ENCODE assay signal across 7 mouse cellular contexts in genomic region chr16:17234499-17234895, GRCm38 (mm10). TPM values are rescaled to one million over a fixed set of nuclear protein-coding genes. Genes with fewer than 3 reads are reported as not detected.
DNase-seq lines count a peak whose midpoint lies in the region; ATAC-seq and TF ChIP-seq lines count a peak whose summit lies in the region.

No protein-coding gene starts in this region.

- in situ Hi-C loops in CH12.LX (cut with MboI; ENCODE audit: low pct_ligation_motif_present, low pct_unique_long_range_greater_than_20kb, low sequenced_read_pairs), result no loop called here

- H3K9ac ChIP-seq in CH12.LX (ENCODE audit: insufficient read depth, low read depth), result peak overlapping the region; percentile 80; the same call in 1 of the 2 replicates
- H3K9ac ChIP-seq in heart, embryonic 16.5 days (ENCODE audit: low read length), result peak overlapping the region; percentile 97
- H3K9ac ChIP-seq in limb, embryonic 11.5 days (ENCODE audit: low read length), result peak overlapping the region; percentile 92

- H3K36me3 ChIP-seq in CH12.LX (replicated peaks in 1 of 2; ENCODE audit: control insufficient read depth in 1 of 2, insufficient read depth in 1 of 2, low read length in 1 of 2), result peaks cover 0 to 14% of the 10 kb centered on the region in 2 experiments
- H3K36me3 ChIP-seq in heart, embryonic 16.5 days (ENCODE audit: control insufficient read depth, insufficient read depth), result no peaks in the 10 kb centered on the region
- H3K36me3 ChIP-seq in limb, embryonic 11.5 days (ENCODE audit: control insufficient read depth, insufficient read depth, low read length), result 0 out of 2 replicates have a peak, but pooled peaks cover 2% of the 10 kb centered on the region

- H3K27ac ChIP-seq in CH12.LX (ENCODE audit: insufficient read depth, low read depth), result no peak overlapping the region
- peak overlapping the region; percentile 91 for H3K27ac ChIP-seq in heart, embryonic 16.5 days (ENCODE audit: low read length)
- peak overlapping the region; percentile 82 for H3K27ac ChIP-seq in limb, embryonic 11.5 days (replicated peaks; ENCODE audit: low read depth, low read length)

- DNase-seq in 3T3-L1 (ENCODE audit: low read depth, low spot score), result peak; percentile 84
- no peak for DNase-seq in CH12.LX (ENCODE audit: extremely low read depth)
- DNase-seq in embryo, embryonic 10.5 days (ENCODE audit: low spot score), result peak; percentile 75
- DNase-seq in limb, embryonic 11.5 days (ENCODE audit: low spot score), result peak; percentile 76
- peak; percentile 57 for DNase-seq in neural tube, embryonic 10.5 days (ENCODE audit: extremely low spot score, low spot score)
- peak; percentile 85 for DNase-seq in yolk sac, embryonic 10.5 days (ENCODE audit: low spot score)

- no peak for ATAC-seq in heart, embryonic 16.5 days (replicated peaks; ENCODE audit: extremely low read depth, insufficient read depth, low FRiP score)
- peak; percentile 1; the same call in 1 of the 2 replicates for ATAC-seq in limb, embryonic 11.5 days (ENCODE audit: insufficient number of reproducible peaks, low FRiP score, low TSS enrichment, low read depth)

- peaks cover 9% of the 10 kb centered on the region for H3K9me3 ChIP-seq in CH12.LX (replicated peaks; ENCODE audit: low read length)
- H3K9me3 ChIP-seq in heart, embryonic 16.5 days (replicated peaks; ENCODE audit: control insufficient read depth, low read length), result peaks cover 4% of the 10 kb centered on the region; the same call in 1 of the 2 replicates
- H3K9me3 ChIP-seq in limb, embryonic 11.5 days (ENCODE audit: control insufficient read depth, low read length), result no peaks in the 10 kb centered on the region; the same call in 1 of the 2 replicates

- no peak for TF ChIP-seq RAD21 in CH12.LX (IDR thresholded peaks at IDR 0.05; ENCODE audit: low read depth, low read length)

- peaks cover 11 to 27% of the 10 kb centered on the region in 2 experiments for H3K4me1 ChIP-seq in CH12.LX (ENCODE audit: control insufficient read depth in 1 of 2, insufficient read depth in 2 of 2)
- H3K4me1 ChIP-seq in heart, embryonic 16.5 days (ENCODE audit: control insufficient read depth, insufficient read depth, low read length), result peaks cover 54% of the 10 kb centered on the region
- H3K4me1 ChIP-seq in limb, embryonic 11.5 days (ENCODE audit: control insufficient read depth, insufficient read depth, low read length), result peaks cover 15% of the 10 kb centered on the region

- no peak for TF ChIP-seq CTCF in CH12.LX (conservative IDR thresholded peaks at IDR 0.05 in 1 of 2, IDR thresholded peaks at IDR 0.05 in 1 of 2; ENCODE audit: low read depth in 2 of 2, low read length in 2 of 2)

- peaks cover 7% of the 10 kb centered on the region for H3K27me3 ChIP-seq in CH12.LX (replicated peaks)
- no peaks in the 10 kb centered on the region for H3K27me3 ChIP-seq in heart, embryonic 16.5 days (ENCODE audit: control insufficient read depth, insufficient read depth, low read length)
- no peaks in the 10 kb centered on the region for H3K27me3 ChIP-seq in limb, embryonic 11.5 days (ENCODE audit: control insufficient read depth, insufficient read depth, low read length)

- dilution Hi-C loops in CH12.LX (cut with MboI; ENCODE audit: extremely low pct_ligation_motif_present, extremely low pct_unique_long_range_greater_than_20kb, low sequenced_read_pairs), result no loop called here

- H3K79me2 ChIP-seq in CH12.LX (replicated peaks; ENCODE audit: control insufficient read depth, extremely low read depth, insufficient read depth, poor library complexity, severe bottlenecking), result peaks cover 39% of the 10 kb centered on the region

- peak overlapping the region; percentile 78 to 83 (median 79) for H3K4me3 ChIP-seq in CH12.LX (replicated peaks in 1 of 3; ENCODE audit: low read depth in 2 of 3, low read length in 2 of 3, poor library complexity in 1 of 3)
- peak overlapping the region; percentile 92 for H3K4me3 ChIP-seq in heart, embryonic 16.5 days (ENCODE audit: low read length)
- peak overlapping the region; percentile 92 for H3K4me3 ChIP-seq in limb, embryonic 11.5 days (ENCODE audit: low read depth, low read length)

- TF ChIP-seq POLR2A in CH12.LX (IDR thresholded peaks at IDR 0.05; ENCODE audit: low read depth, low read length), result no peak

- WGBS in heart, embryonic 16.5 days, result 2% methylated on average over 12 of the region's 12 CpGs
- 3% methylated on average over 12 of the region's 12 CpGs for WGBS in limb, embryonic 11.5 days

- peak overlapping the region; percentile 68 for H3K4me2 ChIP-seq in CH12.LX (ENCODE audit: insufficient read depth, low read depth, poor library complexity, severe bottlenecking)
- H3K4me2 ChIP-seq in heart, embryonic 16.5 days (ENCODE audit: low read depth, low read length), result peak overlapping the region; percentile 95
- peak overlapping the region; percentile 90 for H3K4me2 ChIP-seq in limb, embryonic 11.5 days (ENCODE audit: low read depth, severe bottlenecking)

- no peak for TF ChIP-seq EP300 in CH12.LX (IDR thresholded peaks at IDR 0.05; ENCODE audit: low read length)

TF ChIP-seq in CH12.LX, 34 proteins besides CTCF, POLR2A, EP300 and RAD21:
- no peak for TF ChIP-seq ETS1 (conservative IDR thresholded peaks at IDR 0.05; ENCODE audit: low read depth, low read length)
- no peak for TF ChIP-seq JUN (IDR thresholded peaks at IDR 0.05; ENCODE audit: insufficient read depth, low read depth, low read length)
- no peak for TF ChIP-seq MYC (IDR thresholded peaks at IDR 0.05; ENCODE audit: low read depth, low read length)
- no peak for TF ChIP-seq HCFC1 (IDR thresholded peaks at IDR 0.05; ENCODE audit: low read depth, low read length)
- no peak for TF ChIP-seq CHD1 (IDR thresholded peaks at IDR 0.05; ENCODE audit: low read depth, low read length)
- no peak for TF ChIP-seq TBP (conservative IDR thresholded peaks at IDR 0.05; ENCODE audit: low read depth, low read length)
- TF ChIP-seq BHLHE40 (IDR thresholded peaks at IDR 0.05; ENCODE audit: low read depth, low read length), result peak; percentile 34; the same call in 1 of the 2 replicates
- TF ChIP-seq CHD2 (IDR thresholded peaks at IDR 0.05; ENCODE audit: low read length), result peak; percentile 64
- no peak for TF ChIP-seq POLR2AphosphoS2 (IDR thresholded peaks at IDR 0.05; ENCODE audit: low read depth, low read length)
- no peak; the same call in 1 of the 2 replicates for TF ChIP-seq SIN3A (IDR thresholded peaks at IDR 0.05; ENCODE audit: low read length)
- TF ChIP-seq MAFK (IDR thresholded peaks at IDR 0.05; ENCODE audit: insufficient replicate concordance, low read length), result no peak
- no peak for TF ChIP-seq MXI1 (IDR thresholded peaks at IDR 0.05; ENCODE audit: low read depth, low read length)
- no peak for TF ChIP-seq MEF2A (IDR thresholded peaks at IDR 0.05; ENCODE audit: borderline replicate concordance, low read depth, low read length)
- TF ChIP-seq ZNF384 (IDR thresholded peaks at IDR 0.05; ENCODE audit: low read depth, low read length), result no peak
- TF ChIP-seq E2F4 (IDR thresholded peaks at IDR 0.05; ENCODE audit: insufficient replicate concordance, low read depth, low read length), result no peak

RNA-seq across cellular contexts. Expression of gene Hic2, which starts 1.1 kb away (rescaled TPM):
- total RNA-seq in CH12.LX (2012; rRNA removed) (7.5 and 9.6 TPM in 2 replicates), CH12.LX (2014; rRNA removed) (4.5 and 6.2 TPM in 2 replicates)
- polyA plus RNA-seq in CH12.LX (2012; ENCODE audit: insufficient read length, low read depth), result 6.3 and 8.1 TPM in 2 replicates
- polyA plus RNA-seq in heart, embryonic 16.5 days (2015; fragmentation: Nextera tagmentation; extraction: Ambion mirVana), result 4.0 and 5.0 TPM in 2 replicates
- polyA plus RNA-seq in limb, embryonic 11.5 days (2014; fragmentation: Nextera tagmentation; extraction: Ambion mirVana), result 9.8 and 10.6 TPM in 2 replicates

RNA-seq across cellular contexts. Expression of gene Rimbp3, which starts 26.1 kb away (rescaled TPM):
- total RNA-seq in CH12.LX (2012; rRNA removed) (0.21 and 0.34 TPM in 2 replicates), CH12.LX (2014; rRNA removed) (0.09 TPM in 1 of 2 replicates, not detected in the other)
- 0.06 and 0.08 TPM in 2 replicates for polyA plus RNA-seq in CH12.LX (2012; ENCODE audit: insufficient read length, low read depth)
- polyA plus RNA-seq in heart, embryonic 16.5 days (2015; fragmentation: Nextera tagmentation; extraction: Ambion mirVana), result 0.17 and 0.34 TPM in 2 replicates
- 0.37 and 0.44 TPM in 2 replicates for polyA plus RNA-seq in limb, embryonic 11.5 days (2014; fragmentation: Nextera tagmentation; extraction: Ambion mirVana)

RNA-seq across cellular contexts. Expression of gene Ube2l3, which starts 32.0 kb away (rescaled TPM):
- total RNA-seq in CH12.LX (2012; rRNA removed) (156 and 229 TPM in 2 replicates), CH12.LX (2014; rRNA removed) (302 and 354 TPM in 2 replicates)
- polyA plus RNA-seq in CH12.LX (2012; ENCODE audit: insufficient read length, low read depth), result 377 and 386 TPM in 2 replicates
- polyA plus RNA-seq in heart, embryonic 16.5 days (2015; fragmentation: Nextera tagmentation; extraction: Ambion mirVana), result 268 and 284 TPM in 2 replicates
- 430 and 433 TPM in 2 replicates for polyA plus RNA-seq in limb, embryonic 11.5 days (2014; fragmentation: Nextera tagmentation; extraction: Ambion mirVana)

RNA-seq across cellular contexts. Expression of gene Tmem191c, which starts 41.4 kb away (rescaled TPM):
- total RNA-seq in CH12.LX (2012; rRNA removed) (5.9 and 11.3 TPM in 2 replicates), CH12.LX (2014; rRNA removed) (2.6 and 3.2 TPM in 2 replicates)
- 7.6 and 7.9 TPM in 2 replicates for polyA plus RNA-seq in CH12.LX (2012; ENCODE audit: insufficient read length, low read depth)
- polyA plus RNA-seq in heart, embryonic 16.5 days (2015; fragmentation: Nextera tagmentation; extraction: Ambion mirVana), result 10.8 and 15.0 TPM in 2 replicates
- polyA plus RNA-seq in limb, embryonic 11.5 days (2014; fragmentation: Nextera tagmentation; extraction: Ambion mirVana), result 4.5 and 7.6 TPM in 2 replicates
